Mouse (Mus musculus): ENCODE results near the gene Myh9. TPM values are rescaled to one million over a fixed set of nuclear protein-coding genes. Genes with fewer than 3 reads are reported as not detected.

The Myh9 gene
- total RNA-seq, 2 experiments from 2014 or later: 88.3 to 96.3 TPM

GRCm38 (mm10) chr15:77835930-77836653 lies 5.9 kb downstream of the Myh9 start:
- no peak for DNase-seq (ENCODE audit: low spot score in 2 of 2)
- Histone ChIP-seq H3K27ac (peak overlapping the region; percentile 89), H3K4me3 (no peak overlapping the region; the same call in 1 of the 2 replicates)
- TF ChIP-seq CTCF (conservative IDR thresholded peaks at IDR 0.05): no peak

GRCm38 (mm10) chr15:77834336-77835268 lies 7.4 kb downstream of the Myh9 start:
- Histone ChIP-seq H3K27ac (no peak overlapping the region), H3K4me3 (no peak overlapping the region)
- DNase-seq (ENCODE audit: low spot score in 2 of 2): no peak
- no peak for TF ChIP-seq CTCF (conservative IDR thresholded peaks at IDR 0.05)

GRCm38 (mm10) chr15:77833731-77834130 lies 8.2 kb downstream of the Myh9 start:
- Histone ChIP-seq H3K27ac (no peak overlapping the region), H3K4me3 (no peak overlapping the region)
- DNase-seq (ENCODE audit: low spot score in 2 of 2): no peak
- no peak for TF ChIP-seq CTCF (conservative IDR thresholded peaks at IDR 0.05)

- no peak overlapping the region for H3K4me3 ChIP-seq
- DNase-seq (ENCODE audit: low spot score in 2 of 2): no peak
- no peak overlapping the region for H3K27ac ChIP-seq
- no peak for TF ChIP-seq CTCF (conservative IDR thresholded peaks at IDR 0.05)
These were observed 8.9 kb downstream of the Myh9 start for GRCm38 (mm10) chr15:77833083-77833482.

GRCm38 (mm10) chr15:77832458-77832904 lies 9.5 kb downstream of the Myh9 start:
- no peak for TF ChIP-seq CTCF (conservative IDR thresholded peaks at IDR 0.05)
- H3K27ac ChIP-seq: no peak overlapping the region
- DNase-seq (ENCODE audit: low spot score in 2 of 2): no peak
- H3K4me3 ChIP-seq: no peak overlapping the region

GRCm38 (mm10) chr15:77831754-77832457 lies 10.1 kb downstream of the Myh9 start:
- TF ChIP-seq CTCF (conservative IDR thresholded peaks at IDR 0.05): no peak

GRCm38 (mm10) chr15:77831138-77831579 lies 10.8 kb downstream of the Myh9 start:
- H3K27ac ChIP-seq: no peak overlapping the region
- H3K4me3 ChIP-seq: no peak overlapping the region
- DNase-seq (ENCODE audit: low spot score in 2 of 2): no peak
- TF ChIP-seq CTCF (conservative IDR thresholded peaks at IDR 0.05): no peak

More at GRCm38 (mm10) chr15:77831754-77832457, 10.1 kb downstream of the Myh9 start:
- H3K4me3 ChIP-seq: no peak overlapping the region
- no peak overlapping the region for H3K27ac ChIP-seq
- DNase-seq (ENCODE audit: low spot score in 2 of 2): no peak

GRCm38 (mm10) chr15:77830481-77831137 lies 11.4 kb downstream of the Myh9 start:
- TF ChIP-seq CTCF (conservative IDR thresholded peaks at IDR 0.05): no peak
- H3K27ac ChIP-seq: no peak overlapping the region
- DNase-seq (ENCODE audit: low spot score in 2 of 2): no peak
- no peak overlapping the region for H3K4me3 ChIP-seq

GRCm38 (mm10) chr15:77829542-77829941 lies 12.4 kb downstream of the Myh9 start:
- Histone ChIP-seq H3K4me3 (no peak overlapping the region), H3K27ac (no peak overlapping the region)
- no peak for DNase-seq (ENCODE audit: low spot score in 2 of 2)
- TF ChIP-seq CTCF (conservative IDR thresholded peaks at IDR 0.05): no peak

GRCm38 (mm10) chr15:77828910-77829309 lies 13.1 kb downstream of the Myh9 start:
- no peak for DNase-seq (ENCODE audit: low spot score in 2 of 2)
- 0 out of 2 replicates have a peak, but pooled peaks have one; percentile 9 for TF ChIP-seq CTCF (conservative IDR thresholded peaks at IDR 0.05)
- Histone ChIP-seq H3K4me3 (no peak overlapping the region), H3K27ac (no peak overlapping the region)

- TF ChIP-seq CTCF (conservative IDR thresholded peaks at IDR 0.05): no peak
- DNase-seq (ENCODE audit: low spot score in 2 of 2): no peak
- H3K4me3 ChIP-seq: no peak overlapping the region
- H3K27ac ChIP-seq: peak overlapping the region; percentile 55; the same call in 1 of the 2 replicates
These were observed 13.7 kb downstream of the Myh9 start for GRCm38 (mm10) chr15:77828242-77828641.

GRCm38 (mm10) chr15:77827794-77828193 lies 14.2 kb downstream of the Myh9 start:
- TF ChIP-seq CTCF (conservative IDR thresholded peaks at IDR 0.05): no peak
- Histone ChIP-seq H3K4me3 (no peak overlapping the region), H3K27ac (peak overlapping the region; percentile 55; the same call in 1 of the 2 replicates)
- DNase-seq (ENCODE audit: low spot score in 2 of 2): no peak
